Mouse (Mus musculus): Measurements from ENCODE around the gene Myo1f. TPM values are rescaled to one million over a fixed set of nuclear protein-coding genes. Genes with fewer than 3 reads are reported as not detected.

The Myo1f gene
- polyA plus RNA-seq, 1 experiment from 2014 or later = 4.3 TPM

DNA sequence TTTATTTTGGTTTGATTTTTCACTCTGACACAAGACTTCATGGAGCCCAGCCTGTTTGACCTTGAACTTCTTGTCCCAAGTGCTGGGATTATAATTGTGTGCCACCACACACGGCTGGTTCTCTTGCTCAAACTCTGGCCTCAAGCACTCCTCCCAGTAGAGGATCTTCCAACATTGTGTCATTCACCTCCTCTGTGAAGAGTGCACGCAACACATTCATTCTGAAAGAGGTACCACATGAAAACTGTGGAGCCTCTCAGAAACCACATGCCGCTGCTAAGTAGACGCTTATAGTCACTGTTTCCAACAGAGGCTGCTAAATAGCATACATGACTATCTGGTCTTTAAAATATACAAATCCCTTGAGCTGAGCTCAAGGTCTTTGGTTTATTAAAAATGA is 3.4 kb upstream of the Myo1f start:
- H3K4me3 ChIP-seq (ENCODE audit: low read depth, low read length) = no peak overlapping the region
- TF ChIP-seq CTCF (IDR thresholded peaks at IDR 0.05; ENCODE audit: low read depth) = no peak
- DNase-seq = no peak
- no peaks in the 10 kb centered on the region for H3K4me1 ChIP-seq (ENCODE audit: insufficient read depth)
- no peak overlapping the region for H3K27ac ChIP-seq (ENCODE audit: low read depth)
- no peak for ATAC-seq (ENCODE audit: insufficient read depth)
- no peaks in the 10 kb centered on the region for H3K27me3 ChIP-seq (ENCODE audit: insufficient read depth, low read length)
- 81% methylated on average over 4 of the region's 4 CpGs for WGBS
- H3K9me3 ChIP-seq (ENCODE audit: low read depth, low read length) = no peaks in the 10 kb centered on the region
- no peak overlapping the region for H3K9ac ChIP-seq
- H3K36me3 ChIP-seq (ENCODE audit: insufficient read depth) = peaks cover 65% of the 10 kb centered on the region
- no peak overlapping the region for H3K4me2 ChIP-seq

DNA sequence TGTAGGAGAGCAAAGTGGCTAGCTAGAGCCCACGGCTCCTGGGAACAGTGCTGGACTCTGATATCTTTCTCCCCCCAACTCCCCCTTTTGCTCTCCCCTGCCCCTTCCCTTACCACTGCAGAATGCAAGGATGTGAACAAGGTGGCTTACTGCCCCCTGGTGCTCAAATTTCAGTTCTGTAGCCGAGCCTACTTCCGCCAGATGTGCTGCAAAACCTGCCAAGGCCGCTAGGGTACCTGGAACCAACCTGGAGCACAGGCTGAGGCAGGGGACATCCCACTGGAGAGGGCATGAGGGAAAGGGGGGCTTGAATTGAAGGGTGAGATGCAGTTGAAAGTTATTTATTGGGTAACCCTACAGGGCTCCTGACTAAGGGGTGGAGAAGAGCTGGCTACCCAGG is 2.5 kb upstream of the Myo1f start:
- Histone ChIP-seq H3K9ac (no peak overlapping the region), H3K9me3 (ENCODE audit: low read depth, low read length) (no peaks in the 10 kb centered on the region), H3K27me3 (ENCODE audit: insufficient read depth, low read length) (no peaks in the 10 kb centered on the region), H3K4me2 (no peak overlapping the region), H3K36me3 (ENCODE audit: insufficient read depth) (peaks cover 57% of the 10 kb centered on the region), H3K4me3 (ENCODE audit: low read depth, low read length) (no peak overlapping the region), H3K4me1 (ENCODE audit: insufficient read depth) (no peaks in the 10 kb centered on the region), H3K27ac (ENCODE audit: low read depth) (no peak overlapping the region)
- TF ChIP-seq CTCF (IDR thresholded peaks at IDR 0.05; ENCODE audit: low read depth) = peak; percentile 79
- DNase-seq = peak; percentile 76
- WGBS = 43% methylated on average over 4 of the region's 4 CpGs
- peak; percentile 38; the same call in 1 of the 2 replicates for ATAC-seq (ENCODE audit: insufficient read depth)

DNA sequence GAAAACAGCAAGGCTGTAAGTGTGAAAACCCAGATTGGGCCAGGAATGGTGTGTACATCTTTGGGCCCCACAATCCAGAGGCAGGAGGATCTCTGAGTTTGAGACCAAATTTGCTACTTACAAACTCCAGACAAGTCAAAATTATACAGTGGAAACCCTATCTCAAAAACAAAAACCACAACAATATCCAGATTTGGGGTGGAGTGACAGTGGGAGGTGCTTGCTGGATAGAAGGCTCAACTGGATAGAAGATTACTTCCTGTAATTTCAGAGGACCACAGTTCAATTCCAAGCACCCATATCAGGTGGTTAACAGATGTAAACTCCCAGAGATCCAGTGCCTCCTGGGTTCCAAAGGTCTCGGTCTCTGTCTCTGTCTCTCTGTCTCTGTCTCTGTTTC is 971 bp upstream of the Myo1f start:
- H3K27ac ChIP-seq (ENCODE audit: low read depth) = no peak overlapping the region
- no peak overlapping the region for H3K4me2 ChIP-seq
- H3K9me3 ChIP-seq (ENCODE audit: low read depth, low read length) = no peaks in the 10 kb centered on the region
- H3K9ac ChIP-seq = no peak overlapping the region
- no peaks in the 10 kb centered on the region for H3K4me1 ChIP-seq (ENCODE audit: insufficient read depth)
- DNase-seq (no peak), ATAC-seq (ENCODE audit: insufficient read depth) (no peak)
- H3K27me3 ChIP-seq (ENCODE audit: insufficient read depth, low read length) = no peaks in the 10 kb centered on the region
- peaks cover 42% of the 10 kb centered on the region for H3K36me3 ChIP-seq (ENCODE audit: insufficient read depth)
- no peak for TF ChIP-seq CTCF (IDR thresholded peaks at IDR 0.05; ENCODE audit: low read depth)
- no peak overlapping the region for H3K4me3 ChIP-seq (ENCODE audit: low read depth, low read length)
- WGBS = 100% methylated on average over 1 of the region's 1 CpGs

DNA sequence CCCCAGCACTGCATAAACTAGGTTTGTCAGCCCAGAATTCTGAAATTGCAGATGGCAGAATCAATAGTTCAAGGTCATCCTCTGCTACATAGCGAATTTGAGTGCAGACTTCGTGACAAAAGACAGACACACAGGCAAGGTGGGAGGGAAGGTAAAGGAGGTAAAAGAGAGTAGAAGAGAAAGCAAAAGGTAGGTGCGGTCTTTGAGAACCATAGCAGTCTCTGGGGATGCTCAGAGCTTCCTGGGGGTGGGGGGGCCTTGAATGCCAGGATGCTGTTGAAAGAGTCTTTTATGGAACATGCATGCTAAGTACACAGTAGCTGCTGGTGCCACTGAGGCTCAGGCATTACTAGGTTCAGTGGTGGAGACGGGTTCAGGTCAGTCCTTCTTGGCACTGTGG is 2.4 kb downstream of the Myo1f start:
- 71% methylated on average over 4 of the region's 4 CpGs for WGBS
- H3K4me3 ChIP-seq (ENCODE audit: low read depth, low read length) = no peak overlapping the region
- no peaks in the 10 kb centered on the region for H3K9me3 ChIP-seq (ENCODE audit: low read depth, low read length)

DNA sequence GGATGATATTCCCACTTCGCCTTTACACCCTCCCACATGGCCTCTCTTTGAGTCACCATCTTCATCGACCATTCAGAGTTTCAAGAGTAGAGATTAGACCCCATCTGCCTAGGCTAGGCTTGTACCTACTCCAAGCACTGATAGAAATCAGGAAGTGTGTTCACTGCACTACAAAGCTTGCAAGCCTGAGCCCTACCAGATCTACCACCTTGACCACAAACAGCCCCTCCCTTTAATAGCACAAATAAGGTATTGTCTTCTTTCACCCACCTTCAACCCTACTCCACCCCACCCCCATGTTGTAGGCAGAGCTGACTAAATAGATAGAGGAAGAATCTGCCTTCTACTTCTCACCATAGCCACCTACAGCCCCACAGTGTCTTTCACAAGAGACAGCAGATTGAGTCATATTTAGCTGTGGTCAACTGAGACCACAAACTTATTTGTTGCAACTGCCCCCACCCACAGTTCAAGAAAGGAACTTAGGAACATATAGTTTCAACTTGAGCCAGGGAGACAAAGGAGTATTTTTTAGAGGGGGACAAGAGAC is 8.1 kb downstream of the Myo1f start:
- no peaks in the 10 kb centered on the region for H3K36me3 ChIP-seq (ENCODE audit: insufficient read depth)
- H3K9me3 ChIP-seq (ENCODE audit: low read depth, low read length) = no peaks in the 10 kb centered on the region
- WGBS = 66% methylated on average over 2 of the region's 2 CpGs
- no peaks in the 10 kb centered on the region for H3K4me1 ChIP-seq (ENCODE audit: insufficient read depth)
- H3K27ac ChIP-seq (ENCODE audit: low read depth) = no peak overlapping the region
- no peak overlapping the region for H3K4me3 ChIP-seq (ENCODE audit: low read depth, low read length)
- no peaks in the 10 kb centered on the region for H3K27me3 ChIP-seq (ENCODE audit: insufficient read depth, low read length)
- TF ChIP-seq CTCF (IDR thresholded peaks at IDR 0.05; ENCODE audit: low read depth) = no peak
- no peak for DNase-seq
- ATAC-seq (ENCODE audit: insufficient read depth) = no peak
- no peak overlapping the region for H3K4me2 ChIP-seq
- H3K9ac ChIP-seq = no peak overlapping the region

More for the DNA sequence above, 2.4 kb downstream of the Myo1f start:
- no peak for TF ChIP-seq CTCF (IDR thresholded peaks at IDR 0.05; ENCODE audit: low read depth)
- Histone ChIP-seq H3K27me3 (ENCODE audit: insufficient read depth, low read length) (no peaks in the 10 kb centered on the region), H3K36me3 (ENCODE audit: insufficient read depth) (peaks cover 10% of the 10 kb centered on the region), H3K4me2 (no peak overlapping the region), H3K4me1 (ENCODE audit: insufficient read depth) (no peaks in the 10 kb centered on the region), H3K27ac (ENCODE audit: low read depth) (no peak overlapping the region), H3K9ac (no peak overlapping the region)
- DNase-seq (no peak), ATAC-seq (ENCODE audit: insufficient read depth) (no peak)

DNA sequence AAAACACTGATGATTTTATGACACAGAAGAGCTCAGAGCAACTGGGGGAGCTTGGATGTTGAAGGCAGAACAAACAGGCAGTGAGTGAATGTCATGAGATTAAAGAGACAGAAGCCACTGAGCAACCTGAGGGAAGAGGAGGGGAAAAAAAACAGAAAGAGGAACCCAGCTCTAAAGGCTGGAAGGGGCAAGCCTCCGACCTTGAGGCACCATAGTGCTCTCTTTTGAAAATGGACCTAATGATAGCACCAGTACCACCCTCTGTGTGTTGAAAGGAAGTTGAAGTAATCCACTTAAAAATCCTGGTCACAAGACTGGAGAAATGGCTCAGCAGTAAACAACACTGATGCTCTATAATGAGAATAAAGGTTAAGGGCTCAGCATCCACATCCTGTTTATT is 9.1 kb downstream of the Myo1f start:
- WGBS = 52% methylated on average over 1 of the region's 1 CpGs
- no peak for DNase-seq
- H3K27me3 ChIP-seq (ENCODE audit: insufficient read depth, low read length) = no peaks in the 10 kb centered on the region
- H3K4me3 ChIP-seq (ENCODE audit: low read depth, low read length) = no peak overlapping the region
- no peaks in the 10 kb centered on the region for H3K36me3 ChIP-seq (ENCODE audit: insufficient read depth)
- no peak overlapping the region for H3K9ac ChIP-seq
- no peak overlapping the region for H3K4me2 ChIP-seq
- ATAC-seq (ENCODE audit: insufficient read depth) = no peak
- TF ChIP-seq CTCF (IDR thresholded peaks at IDR 0.05; ENCODE audit: low read depth) = no peak
- no peaks in the 10 kb centered on the region for H3K4me1 ChIP-seq (ENCODE audit: insufficient read depth)
- no peak overlapping the region for H3K27ac ChIP-seq (ENCODE audit: low read depth)
- H3K9me3 ChIP-seq (ENCODE audit: low read depth, low read length) = no peaks in the 10 kb centered on the region

DNA sequence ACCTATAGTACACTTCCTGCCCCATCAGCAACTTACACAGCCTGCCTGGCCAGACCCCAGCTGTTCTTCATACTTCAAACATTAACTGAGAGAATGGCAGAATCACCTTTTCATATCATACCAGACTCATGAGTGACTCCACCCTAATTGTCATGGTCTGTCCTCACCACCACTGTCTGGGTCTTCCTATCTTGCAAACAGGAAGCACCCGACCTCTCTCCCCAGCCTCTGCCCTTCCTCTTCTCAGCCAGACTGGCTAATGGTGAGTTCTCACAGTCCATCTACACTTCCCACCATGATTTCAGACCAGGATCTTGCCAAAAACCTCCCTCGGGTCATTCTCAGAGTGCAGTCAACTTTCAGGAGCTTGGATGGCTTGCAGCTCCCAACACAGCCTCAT is 10.7 kb downstream of the Myo1f start:
- H3K36me3 ChIP-seq (ENCODE audit: insufficient read depth) = no peaks in the 10 kb centered on the region
- no peaks in the 10 kb centered on the region for H3K9me3 ChIP-seq (ENCODE audit: low read depth, low read length)
- no peaks in the 10 kb centered on the region for H3K4me1 ChIP-seq (ENCODE audit: insufficient read depth)
- DNase-seq (no peak), ATAC-seq (ENCODE audit: insufficient read depth) (no peak)
- TF ChIP-seq CTCF (IDR thresholded peaks at IDR 0.05; ENCODE audit: low read depth) = no peak
- H3K27me3 ChIP-seq (ENCODE audit: insufficient read depth, low read length) = no peaks in the 10 kb centered on the region
- H3K9ac ChIP-seq = no peak overlapping the region
- no peak overlapping the region for H3K4me3 ChIP-seq (ENCODE audit: low read depth, low read length)
- no peak overlapping the region for H3K4me2 ChIP-seq
- WGBS = 63% methylated on average over 2 of the region's 2 CpGs
- H3K27ac ChIP-seq (ENCODE audit: low read depth) = no peak overlapping the region

DNA sequence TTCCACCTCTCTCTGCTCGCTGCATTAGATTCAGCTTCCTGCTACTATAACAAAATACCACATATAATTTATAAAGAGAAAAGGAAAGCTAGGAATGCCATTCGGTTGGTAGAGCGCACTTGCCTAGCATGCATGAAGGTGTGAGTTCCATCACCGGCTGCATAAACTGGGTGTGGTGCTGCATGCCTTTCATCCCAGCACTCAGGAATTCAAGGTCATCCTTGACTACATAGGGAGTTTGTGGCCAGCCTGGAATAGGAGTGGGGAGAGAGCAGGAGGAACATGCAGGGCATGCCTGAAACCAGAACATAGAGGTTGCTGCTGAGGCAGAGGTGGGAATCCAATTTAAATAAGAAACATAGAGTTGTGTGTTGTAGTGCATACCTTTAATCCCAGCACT is 28.6 kb downstream of the Myo1f start:
- H3K4me3 ChIP-seq (ENCODE audit: low read depth, low read length) = no peak overlapping the region
- no peak overlapping the region for H3K27ac ChIP-seq (ENCODE audit: low read depth)
- H3K36me3 ChIP-seq (ENCODE audit: insufficient read depth) = no peaks in the 10 kb centered on the region
- H3K4me2 ChIP-seq = no peak overlapping the region
- WGBS = 81% methylated on average over 4 of the region's 4 CpGs
- H3K9ac ChIP-seq = no peak overlapping the region
- ATAC-seq (ENCODE audit: insufficient read depth) = no peak
- DNase-seq = no peak
- no peaks in the 10 kb centered on the region for H3K4me1 ChIP-seq (ENCODE audit: insufficient read depth)
- H3K27me3 ChIP-seq (ENCODE audit: insufficient read depth, low read length) = no peaks in the 10 kb centered on the region
- no peaks in the 10 kb centered on the region for H3K9me3 ChIP-seq (ENCODE audit: low read depth, low read length)
- no peak for TF ChIP-seq CTCF (IDR thresholded peaks at IDR 0.05; ENCODE audit: low read depth)

Data from lung, embryonic 14.5 days (tissue).